Comparison of ENCODE assay signal across 14 mouse cellular contexts in genomic region chr4:124265527-124265926, GRCm38 (mm10).
A peak's percentile ranks its signal among the peaks of the same experiment; 100 is the strongest.
DNase-seq lines count a peak whose midpoint lies in the region; ATAC-seq lines count a peak whose summit lies in the region.
"Had no signal": no experiment of that assay in that cellular context is flagged by ENCODE, and none has a peak within 500 bp of the region (broad histone marks: within the 10 kb centered on the region; RNA-seq: fewer than 3 reads in every experiment).

No protein-coding gene starts in this region.

- H3K4me3 ChIP-seq in forebrain, embryonic 16.5 days (replicated peaks; ENCODE audit: low read length) = no peak overlapping the region
- H3K4me3 ChIP-seq: heart, embryonic 15.5 days; liver, embryonic 13.5 days; neural tube, embryonic 12.5 days had no signal

- peak; percentile 73 for ATAC-seq in forebrain, embryonic 16.5 days
- ATAC-seq in inflammation-experienced regulatory T-cells, adult 6 months = no peak
- ATAC-seq: intestine, postnatal 0 days had no signal

- H3K27ac ChIP-seq in forebrain, embryonic 16.5 days (ENCODE audit: low read length) = no peak overlapping the region
- H3K27ac ChIP-seq: heart, embryonic 15.5 days; liver, embryonic 13.5 days; neural tube, embryonic 12.5 days had no signal

- no peak overlapping the region for H3K9ac ChIP-seq in forebrain, embryonic 16.5 days (replicated peaks; ENCODE audit: low read depth, low read length)
- H3K9ac ChIP-seq: heart, embryonic 15.5 days; liver, embryonic 13.5 days; neural tube, embryonic 12.5 days had no signal

- H3K4me1 ChIP-seq in forebrain, embryonic 16.5 days (replicated peaks; ENCODE audit: control insufficient read depth, insufficient read depth, low read length) = peaks cover 14% of the 10 kb centered on the region
- H3K4me1 ChIP-seq: heart, embryonic 15.5 days; liver, embryonic 13.5 days had no signal

- 60% methylated on average over 15 of the region's 15 CpGs for WGBS in forebrain, embryonic 16.5 days

- H3K36me3 ChIP-seq in forebrain, embryonic 16.5 days (ENCODE audit: control insufficient read depth, insufficient read depth) = no peaks in the 10 kb centered on the region
- H3K36me3 ChIP-seq: heart, embryonic 15.5 days; liver, embryonic 13.5 days; neural tube, embryonic 12.5 days had no signal

- DNase-seq in layer of hippocampus, adult 11-12 months (ENCODE audit: low spot score) = peak; percentile 45
- DNase-seq in layer of hippocampus, adult 9-10 months (ENCODE audit: low spot score) = no peak
- DNase-seq in layer of hippocampus, postnatal 25 days (ENCODE audit: extremely low spot score in 1 of 2, low spot score in 1 of 2) = peak; percentile 20 to 28
- peak; percentile 67 for DNase-seq in right cerebral cortex, postnatal 36 days (ENCODE audit: low spot score in 2 of 2)
- no peak for DNase-seq in ovary, postnatal 10 days (ENCODE audit: low spot score)
- DNase-seq: adrenal gland, postnatal 25 days; cerebellum, adult 9-10 months; gastrocnemius, postnatal 14 days; liver, embryonic 13.5 days had no signal

- peaks cover 3% of the 10 kb centered on the region for H3K27me3 ChIP-seq in forebrain, embryonic 16.5 days (replicated peaks; ENCODE audit: control insufficient read depth, insufficient read depth, low read length)
- H3K27me3 ChIP-seq: liver, embryonic 13.5 days had no signal

- peaks cover 3% of the 10 kb centered on the region; the same call in 1 of the 2 replicates for H3K9me3 ChIP-seq in forebrain, embryonic 16.5 days (ENCODE audit: control insufficient read depth, low read length)
- H3K9me3 ChIP-seq: heart, embryonic 15.5 days; liver, embryonic 13.5 days had no signal

- no peak overlapping the region for H3K4me2 ChIP-seq in forebrain, embryonic 16.5 days (ENCODE audit: low read length)
- H3K4me2 ChIP-seq: heart, embryonic 15.5 days; liver, embryonic 13.5 days; neural tube, embryonic 12.5 days had no signal

Comparison
In these comparisons a context has a peak if more than half of its experiments do, and no peak if none do; other contexts are left out.
1. DNase-seq: peak in layer of hippocampus, adult 11-12 months (single experiment), layer of hippocampus, postnatal 25 days (2 of 2) and right cerebral cortex, postnatal 36 days (2 of 2); none in layer of hippocampus, adult 9-10 months (single experiment) and ovary, postnatal 10 days (single experiment).